Mouse (Mus musculus) kidney, adult 11 months (tissue): ENCODE measurements around the gene Hexim2.
A peak's percentile ranks its signal among the peaks of the same experiment; 100 is the strongest.

Source experiments
- DNase-seq: peaks from one replicate; pipeline ENCODE4 v3.0.0; 2022

The Hexim2 gene

GRCm38 (mm10) chr11:103131701-103132575 is at the start of gene Hexim2:
Hexim2 (plus strand) TSS chr11:103132429.
- no peak for DNase-seq

- no peak for DNase-seq
Measured at GRCm38 (mm10) chr11:103093306-103093705, 38.9 kb upstream of the Hexim2 start.

GRCm38 (mm10) chr11:103093862-103094833 is 38.1 kb upstream of the Hexim2 start:
- DNase-seq: no peak

GRCm38 (mm10) chr11:103095107-103095670 is 37.0 kb upstream of the Hexim2 start:
- DNase-seq: no peak

- DNase-seq: no peak
Measured at GRCm38 (mm10) chr11:103095801-103096200, 36.4 kb upstream of the Hexim2 start.

GRCm38 (mm10) chr11:103096979-103097894 is 35.0 kb upstream of the Hexim2 start:
- DNase-seq: peak; percentile 48

- DNase-seq: peak; percentile 28
Measured at GRCm38 (mm10) chr11:103098531-103099190, 33.6 kb upstream of the Hexim2 start.

- DNase-seq: peak; percentile 13
Measured at GRCm38 (mm10) chr11:103099352-103099940, 32.8 kb upstream of the Hexim2 start.

GRCm38 (mm10) chr11:103100361-103100760 is 31.9 kb upstream of the Hexim2 start:
- peak; percentile 35 for DNase-seq

GRCm38 (mm10) chr11:103101481-103101865 is 30.8 kb upstream of the Hexim2 start, which contains the start of the genes Plcd3 and Acbd4:
Plcd3 (minus strand) TSS chr11:103101658.
Acbd4 (plus strand) TSS chr11:103101682.
- peak; percentile 87 for DNase-seq

GRCm38 (mm10) chr11:103101866-103102501 is 30.2 kb upstream of the Hexim2 start:
- DNase-seq: peak; percentile 82

GRCm38 (mm10) chr11:103102725-103103349 is 29.4 kb upstream of the Hexim2 start:
- peak; percentile 98 for DNase-seq

GRCm38 (mm10) chr11:103103621-103104020 is 28.6 kb upstream of the Hexim2 start:
- peak; percentile 59 for DNase-seq

- no peak for DNase-seq
Measured at GRCm38 (mm10) chr11:103104469-103104868, 27.8 kb upstream of the Hexim2 start.

- peak; percentile 90 for DNase-seq
Measured at GRCm38 (mm10) chr11:103105180-103105725, 27.0 kb upstream of the Hexim2 start.

- DNase-seq: no peak
Measured at GRCm38 (mm10) chr11:103105810-103106209, 26.4 kb upstream of the Hexim2 start.

- DNase-seq: no peak
Measured at GRCm38 (mm10) chr11:103106386-103106785, 25.8 kb upstream of the Hexim2 start.

- peak; percentile 49 for DNase-seq
Measured at GRCm38 (mm10) chr11:103111301-103111700, 20.9 kb upstream of the Hexim2 start.

- peak; percentile 92 for DNase-seq
Measured at GRCm38 (mm10) chr11:103111881-103112551, 20.2 kb upstream of the Hexim2 start.
